Mouse (Mus musculus): ENCODE data around the gene Zfp518a. TPM values are rescaled to one million over a fixed set of nuclear protein-coding genes. Genes with fewer than 3 reads are reported as not detected.

The Zfp518a gene
- polyA plus RNA-seq, 1 experiment from 2014 or later = 23.1 TPM

DNA sequence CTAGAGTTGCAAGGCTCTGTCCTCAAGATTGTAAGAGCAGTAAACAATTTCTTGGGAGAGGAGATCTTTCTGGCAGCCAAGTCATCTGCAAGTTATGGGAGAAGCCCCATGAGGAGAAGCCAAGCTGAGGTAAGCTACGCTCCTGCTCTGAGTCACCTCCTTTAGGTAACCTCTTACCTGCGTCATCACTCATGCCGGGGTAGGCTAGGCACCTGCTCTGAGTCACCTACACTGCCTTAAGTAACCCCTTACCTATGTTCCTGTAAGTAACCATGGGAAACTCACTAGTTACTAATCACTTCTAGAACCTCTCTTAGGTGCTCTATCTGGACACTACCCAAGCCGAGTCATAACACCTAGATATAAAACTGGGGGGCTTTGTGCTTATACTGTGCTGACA lies 12.8 kb upstream of the Zfp518a start:
- H3K27ac ChIP-seq (replicated peaks; ENCODE audit: low read depth, low read length) = no peak overlapping the region
- ATAC-seq (replicated peaks; ENCODE audit: insufficient number of reproducible peaks, low FRiP score, low TSS enrichment, low read depth) = no peak
- no peak overlapping the region for H3K9ac ChIP-seq (replicated peaks; ENCODE audit: low read length)
- peaks cover 2% of the 10 kb centered on the region; the same call in 1 of the 2 replicates for H3K27me3 ChIP-seq (ENCODE audit: control insufficient read depth, insufficient read depth, low read length)
- H3K9me3 ChIP-seq (replicated peaks; ENCODE audit: control insufficient read depth, low read length) = no peaks in the 10 kb centered on the region
- H3K4me2 ChIP-seq (ENCODE audit: low read depth, low read length) = no peak overlapping the region
- 90% methylated on average over 4 of the region's 4 CpGs for WGBS
- H3K36me3 ChIP-seq (replicated peaks; ENCODE audit: control insufficient read depth, insufficient read depth, low read depth, low read length) = no peaks in the 10 kb centered on the region
- H3K4me1 ChIP-seq (ENCODE audit: control insufficient read depth, insufficient read depth, low read length) = no peaks in the 10 kb centered on the region
- DNase-seq (ENCODE audit: low spot score) = no peak
- H3K4me3 ChIP-seq (ENCODE audit: low read depth, low read length) = no peak overlapping the region

DNA sequence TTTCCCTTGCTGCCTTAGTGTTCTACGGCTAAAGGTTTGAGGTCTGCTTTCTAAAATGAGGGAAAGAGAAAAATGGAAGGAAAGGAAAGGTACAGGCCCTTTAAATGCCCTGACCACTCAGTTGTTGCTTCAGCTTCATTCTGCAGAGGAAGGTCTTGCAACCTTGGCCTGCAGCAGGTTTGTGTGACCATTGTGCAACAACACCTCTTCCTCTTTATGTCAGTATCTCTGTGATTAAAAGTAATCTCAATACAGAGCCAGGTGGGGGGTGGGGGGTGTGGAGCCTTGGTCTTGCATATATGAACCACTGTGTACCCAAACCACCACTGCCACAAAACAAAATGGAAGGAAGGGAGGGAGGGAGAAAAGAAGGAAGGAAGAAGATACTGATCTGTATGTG lies 5.6 kb upstream of the Zfp518a start:
- no peak overlapping the region for H3K4me2 ChIP-seq (ENCODE audit: low read depth, low read length)
- H3K4me3 ChIP-seq (ENCODE audit: low read depth, low read length) = no peak overlapping the region
- no peak overlapping the region for H3K9ac ChIP-seq (replicated peaks; ENCODE audit: low read length)
- no peak overlapping the region for H3K27ac ChIP-seq (replicated peaks; ENCODE audit: low read depth, low read length)
- no peaks in the 10 kb centered on the region for H3K36me3 ChIP-seq (replicated peaks; ENCODE audit: control insufficient read depth, insufficient read depth, low read depth, low read length)
- H3K27me3 ChIP-seq (ENCODE audit: control insufficient read depth, insufficient read depth, low read length) = peaks cover 3% of the 10 kb centered on the region; the same call in 1 of the 2 replicates
- no peaks in the 10 kb centered on the region for H3K4me1 ChIP-seq (ENCODE audit: control insufficient read depth, insufficient read depth, low read length)
- 96% methylated on average over 1 of the region's 1 CpGs for WGBS
- no peaks in the 10 kb centered on the region for H3K9me3 ChIP-seq (replicated peaks; ENCODE audit: control insufficient read depth, low read length)
- no peak for DNase-seq (ENCODE audit: low spot score)
- ATAC-seq (replicated peaks; ENCODE audit: insufficient number of reproducible peaks, low FRiP score, low TSS enrichment, low read depth) = no peak

DNA sequence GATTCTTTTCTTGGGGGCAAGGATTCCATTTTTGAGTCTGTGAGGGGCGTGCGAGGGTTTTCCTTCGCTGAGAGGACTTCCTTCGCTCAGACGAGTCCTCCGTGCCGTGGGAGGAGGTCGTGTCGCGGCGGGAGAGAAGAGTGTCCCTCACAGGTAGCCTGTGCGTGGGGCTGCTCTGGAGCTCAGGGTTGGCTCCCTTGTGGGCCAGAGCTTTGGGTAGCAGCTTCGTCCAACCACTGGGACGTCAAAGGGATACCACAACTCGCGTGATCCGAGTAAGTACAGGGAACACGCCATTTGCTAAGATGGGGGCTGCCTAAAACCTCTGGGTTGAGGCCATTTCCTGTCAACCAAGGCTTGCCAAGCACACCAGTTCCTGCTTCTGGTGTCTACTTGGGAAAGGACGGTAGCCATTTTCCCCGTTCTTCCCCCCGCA lies 416 bp upstream of the Zfp518a start:
- H3K27ac ChIP-seq (replicated peaks; ENCODE audit: low read depth, low read length) = peak overlapping the region; percentile 84; the same call in 1 of the 2 replicates
- H3K9me3 ChIP-seq (replicated peaks; ENCODE audit: control insufficient read depth, low read length) = no peaks in the 10 kb centered on the region
- H3K4me1 ChIP-seq (ENCODE audit: control insufficient read depth, insufficient read depth, low read length) = no peaks in the 10 kb centered on the region
- no peaks in the 10 kb centered on the region for H3K36me3 ChIP-seq (replicated peaks; ENCODE audit: control insufficient read depth, insufficient read depth, low read depth, low read length)
- DNase-seq (ENCODE audit: low spot score) = no peak
- no peaks in the 10 kb centered on the region for H3K27me3 ChIP-seq (ENCODE audit: control insufficient read depth, insufficient read depth, low read length)
- 0 out of 2 replicates have a peak, but pooled peaks have one; percentile 18 for ATAC-seq (replicated peaks; ENCODE audit: insufficient number of reproducible peaks, low FRiP score, low TSS enrichment, low read depth)
- H3K4me3 ChIP-seq (ENCODE audit: low read depth, low read length) = peak overlapping the region; percentile 59
- H3K4me2 ChIP-seq (ENCODE audit: low read depth, low read length) = peak overlapping the region; percentile 71
- WGBS = 44% methylated on average over 21 of the region's 21 CpGs
- H3K9ac ChIP-seq (replicated peaks; ENCODE audit: low read length) = peak overlapping the region; percentile 85

DNA sequence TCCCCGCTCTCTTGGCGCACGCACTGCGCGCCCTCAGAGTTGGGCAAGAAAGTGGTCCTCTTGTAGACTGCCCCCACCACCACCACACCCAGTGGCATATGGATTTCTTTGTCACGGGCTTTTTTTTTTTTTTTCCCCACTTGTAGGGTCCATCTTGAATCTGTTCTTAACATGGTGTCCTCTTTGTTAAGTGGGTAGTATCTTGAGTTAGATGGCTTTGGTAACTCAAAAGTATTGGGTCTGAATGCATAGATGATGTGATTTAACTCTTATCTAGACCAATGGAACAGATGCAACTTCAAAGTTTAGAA lies 843 bp downstream of the Zfp518a start:
- Histone ChIP-seq H3K9me3 (replicated peaks; ENCODE audit: control insufficient read depth, low read length) (no peaks in the 10 kb centered on the region), H3K4me1 (ENCODE audit: control insufficient read depth, insufficient read depth, low read length) (no peaks in the 10 kb centered on the region), H3K27ac (replicated peaks; ENCODE audit: low read depth, low read length) (peak overlapping the region; percentile 84), H3K36me3 (replicated peaks; ENCODE audit: control insufficient read depth, insufficient read depth, low read depth, low read length) (no peaks in the 10 kb centered on the region), H3K4me2 (ENCODE audit: low read depth, low read length) (peak overlapping the region; percentile 71), H3K9ac (replicated peaks; ENCODE audit: low read length) (peak overlapping the region; percentile 85), H3K4me3 (ENCODE audit: low read depth, low read length) (peak overlapping the region; percentile 59), H3K27me3 (ENCODE audit: control insufficient read depth, insufficient read depth, low read length) (no peaks in the 10 kb centered on the region)
- DNase-seq (ENCODE audit: low spot score) (no peak), ATAC-seq (replicated peaks; ENCODE audit: insufficient number of reproducible peaks, low FRiP score, low TSS enrichment, low read depth) (no peak)
- 0% methylated on average over 6 of the region's 6 CpGs for WGBS

DNA sequence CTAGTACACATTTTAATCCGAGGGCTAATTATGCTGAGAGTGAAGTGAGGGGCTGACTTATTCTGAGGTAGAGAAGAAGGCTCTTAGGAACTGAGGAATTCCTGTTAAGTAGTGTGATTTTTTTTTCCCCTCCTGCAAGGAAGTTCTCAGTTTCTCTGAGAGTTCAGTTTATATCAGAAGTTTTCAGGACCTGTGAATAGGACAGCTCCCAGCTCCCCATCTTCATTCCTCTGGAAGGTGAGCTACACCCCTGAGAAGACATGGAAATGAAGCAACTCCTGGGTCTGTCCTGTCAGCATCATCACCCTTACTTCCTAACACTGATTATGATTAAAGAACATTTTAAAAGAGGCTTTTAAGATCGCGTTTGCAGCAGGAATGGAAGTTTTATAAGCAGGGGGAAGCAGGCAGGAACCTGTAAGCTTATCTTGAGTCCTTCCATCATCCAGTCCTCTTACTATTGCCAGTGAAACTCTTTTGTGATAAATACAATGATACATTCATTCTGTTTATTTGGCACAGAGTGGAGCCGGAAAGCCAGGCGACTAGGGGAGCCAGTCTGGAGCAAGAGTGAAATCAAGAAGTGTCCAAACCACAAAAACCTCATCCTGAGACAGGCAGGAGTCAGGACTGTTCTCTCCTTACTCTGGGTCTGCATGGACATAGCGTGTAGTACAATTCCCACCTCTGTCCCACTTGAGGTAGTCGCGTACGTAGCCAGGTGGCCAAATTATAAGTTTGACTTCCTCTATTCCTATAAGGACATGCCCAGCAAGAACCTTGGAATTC lies 37.3 kb downstream of the Zfp518a start:
- ATAC-seq (replicated peaks; ENCODE audit: insufficient number of reproducible peaks, low FRiP score, low TSS enrichment, low read depth) = no peak

DNA sequence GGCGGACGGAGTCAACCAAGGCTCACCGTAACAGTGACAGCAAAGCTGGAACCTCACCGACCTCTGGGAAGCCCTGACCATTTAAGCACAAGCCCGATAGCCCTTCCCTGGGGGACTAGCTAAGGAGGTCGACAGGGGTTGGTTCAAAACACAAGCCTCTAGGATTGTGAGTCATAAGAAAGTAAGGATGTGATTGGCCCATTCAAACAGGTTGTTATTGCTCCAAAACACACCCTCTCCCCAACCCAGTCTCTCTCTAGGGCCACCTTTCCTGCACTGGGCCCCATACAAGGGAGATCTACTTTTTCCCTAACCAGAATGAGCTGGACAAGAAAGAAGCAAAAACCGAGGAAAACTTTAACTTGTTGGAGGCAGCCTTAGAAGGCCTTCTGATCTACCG lies 40.9 kb downstream of the Zfp518a start:
- H3K27me3 ChIP-seq (ENCODE audit: control insufficient read depth, insufficient read depth, low read length) = no peaks in the 10 kb centered on the region
- no peaks in the 10 kb centered on the region for H3K36me3 ChIP-seq (replicated peaks; ENCODE audit: control insufficient read depth, insufficient read depth, low read depth, low read length)
- no peak overlapping the region for H3K4me3 ChIP-seq (ENCODE audit: low read depth, low read length)
- 36% methylated on average over 8 of the region's 8 CpGs for WGBS
- DNase-seq (ENCODE audit: low spot score) = no peak
- H3K4me1 ChIP-seq (ENCODE audit: control insufficient read depth, insufficient read depth, low read length) = no peaks in the 10 kb centered on the region
- H3K9ac ChIP-seq (replicated peaks; ENCODE audit: low read length) = no peak overlapping the region
- H3K9me3 ChIP-seq (replicated peaks; ENCODE audit: control insufficient read depth, low read length) = no peaks in the 10 kb centered on the region
- no peak overlapping the region for H3K27ac ChIP-seq (replicated peaks; ENCODE audit: low read depth, low read length)
- H3K4me2 ChIP-seq (ENCODE audit: low read depth, low read length) = no peak overlapping the region
- ATAC-seq (replicated peaks; ENCODE audit: insufficient number of reproducible peaks, low FRiP score, low TSS enrichment, low read depth) = no peak

More for the DNA sequence above, 37.3 kb downstream of the Zfp518a start:
- H3K27ac ChIP-seq (replicated peaks; ENCODE audit: low read depth, low read length) = no peak overlapping the region
- 68% methylated on average over 9 of the region's 9 CpGs for WGBS
- H3K4me2 ChIP-seq (ENCODE audit: low read depth, low read length) = no peak overlapping the region
- no peak overlapping the region for H3K4me3 ChIP-seq (ENCODE audit: low read depth, low read length)
- peak; percentile 63 for DNase-seq (ENCODE audit: low spot score)
- H3K36me3 ChIP-seq (replicated peaks; ENCODE audit: control insufficient read depth, insufficient read depth, low read depth, low read length) = no peaks in the 10 kb centered on the region
- H3K9me3 ChIP-seq (replicated peaks; ENCODE audit: control insufficient read depth, low read length) = no peaks in the 10 kb centered on the region
- no peaks in the 10 kb centered on the region for H3K4me1 ChIP-seq (ENCODE audit: control insufficient read depth, insufficient read depth, low read length)
- H3K9ac ChIP-seq (replicated peaks; ENCODE audit: low read length) = no peak overlapping the region
- no peaks in the 10 kb centered on the region for H3K27me3 ChIP-seq (ENCODE audit: control insufficient read depth, insufficient read depth, low read length)

DNA sequence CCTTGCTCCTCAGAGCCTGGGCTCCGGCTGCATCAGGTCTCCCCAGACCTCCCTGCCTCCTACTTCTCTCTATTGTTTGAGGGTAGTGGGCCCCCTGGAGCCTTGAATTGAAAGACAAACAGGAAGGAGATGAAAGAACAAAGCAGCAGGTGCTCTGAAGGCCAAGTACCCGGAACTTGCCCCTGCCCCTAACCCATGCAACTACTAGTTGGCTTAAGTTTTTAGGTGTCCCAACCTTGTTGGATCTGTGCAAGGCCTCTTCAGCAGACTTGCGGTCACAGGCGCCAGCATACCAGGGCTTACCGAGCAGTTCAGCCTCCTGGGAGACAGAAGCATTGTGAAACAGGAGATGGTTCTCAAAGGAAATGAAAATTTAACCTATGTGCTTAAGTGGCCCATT lies 41.5 kb downstream of the Zfp518a start:
- Histone ChIP-seq H3K9ac (replicated peaks; ENCODE audit: low read length) (no peak overlapping the region), H3K4me2 (ENCODE audit: low read depth, low read length) (no peak overlapping the region), H3K9me3 (replicated peaks; ENCODE audit: control insufficient read depth, low read length) (no peaks in the 10 kb centered on the region), H3K36me3 (replicated peaks; ENCODE audit: control insufficient read depth, insufficient read depth, low read depth, low read length) (no peaks in the 10 kb centered on the region), H3K27me3 (ENCODE audit: control insufficient read depth, insufficient read depth, low read length) (no peaks in the 10 kb centered on the region), H3K4me3 (ENCODE audit: low read depth, low read length) (no peak overlapping the region), H3K4me1 (ENCODE audit: control insufficient read depth, insufficient read depth, low read length) (no peaks in the 10 kb centered on the region), H3K27ac (replicated peaks; ENCODE audit: low read depth, low read length) (no peak overlapping the region)
- WGBS = 37% methylated on average over 5 of the region's 5 CpGs
- ATAC-seq (replicated peaks; ENCODE audit: insufficient number of reproducible peaks, low FRiP score, low TSS enrichment, low read depth) (no peak), DNase-seq (ENCODE audit: low spot score) (no peak)

DNA sequence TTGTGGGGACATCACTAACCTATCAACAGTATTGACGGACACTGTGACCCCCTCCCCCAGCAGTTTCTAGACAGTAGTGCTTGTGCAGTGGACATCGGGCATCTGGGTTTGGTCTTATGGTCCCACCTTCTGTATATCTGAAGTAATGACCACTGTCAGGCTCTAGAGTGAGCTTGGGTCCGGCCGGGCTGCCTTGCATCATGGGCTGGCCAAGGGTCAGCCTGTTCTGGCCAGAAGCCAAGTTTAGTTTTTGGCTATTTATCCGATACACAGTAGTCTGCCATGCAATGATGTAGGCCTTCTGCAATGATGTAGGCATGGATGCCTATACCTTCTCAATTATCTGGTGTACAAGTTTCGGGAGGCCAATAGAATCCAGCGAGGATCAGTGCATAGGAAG lies 49.0 kb downstream of the Zfp518a start:
- H3K4me3 ChIP-seq (ENCODE audit: low read depth, low read length) = no peak overlapping the region
- H3K27ac ChIP-seq (replicated peaks; ENCODE audit: low read depth, low read length) = no peak overlapping the region

More for the DNA sequence above, 49.0 kb downstream of the Zfp518a start:
- ATAC-seq (replicated peaks; ENCODE audit: insufficient number of reproducible peaks, low FRiP score, low TSS enrichment, low read depth) (no peak), DNase-seq (ENCODE audit: low spot score) (no peak)
- H3K4me2 ChIP-seq (ENCODE audit: low read depth, low read length) = no peak overlapping the region
- no peaks in the 10 kb centered on the region for H3K27me3 ChIP-seq (ENCODE audit: control insufficient read depth, insufficient read depth, low read length)
- 92% methylated on average over 7 of the region's 7 CpGs for WGBS
- H3K36me3 ChIP-seq (replicated peaks; ENCODE audit: control insufficient read depth, insufficient read depth, low read depth, low read length) = no peaks in the 10 kb centered on the region
- H3K9me3 ChIP-seq (replicated peaks; ENCODE audit: control insufficient read depth, low read length) = no peaks in the 10 kb centered on the region
- H3K9ac ChIP-seq (replicated peaks; ENCODE audit: low read length) = no peak overlapping the region
- H3K4me1 ChIP-seq (ENCODE audit: control insufficient read depth, insufficient read depth, low read length) = no peaks in the 10 kb centered on the region

Measured in embryonic facial prominence, embryonic 11.5 days (tissue).